Mouse (Mus musculus): Measurements from ENCODE around the gene Dnajc11. TPM values are rescaled to one million over a fixed set of nuclear protein-coding genes. Genes with fewer than 3 reads are reported as not detected.

Dnajc11 gene
- total RNA-seq, 4 experiments from 2014 or later = 71.2 to 111 (median 87.7) TPM

DNA sequence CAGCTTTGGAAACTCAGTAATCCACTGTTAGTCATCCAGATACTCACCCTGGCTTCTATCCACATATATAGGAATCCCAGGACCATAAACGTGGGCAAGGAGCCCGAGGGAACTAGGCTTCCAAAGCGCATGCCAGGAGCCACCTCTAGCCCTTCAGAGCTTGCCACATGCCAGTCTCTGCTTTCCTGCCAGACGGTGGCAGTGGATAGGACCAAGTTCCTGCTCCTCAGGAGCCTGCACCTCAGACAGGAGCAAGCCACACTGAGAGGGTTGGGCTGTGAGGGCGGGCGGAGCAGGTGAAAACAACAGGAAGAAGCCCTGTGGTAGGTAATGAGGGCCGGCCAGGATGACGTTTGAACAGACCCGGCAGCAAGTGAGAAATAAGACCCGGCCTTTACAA is 52.4 kb downstream of the Dnajc11 start:
- no peak for DNase-seq (ENCODE audit: low spot score)

DNA sequence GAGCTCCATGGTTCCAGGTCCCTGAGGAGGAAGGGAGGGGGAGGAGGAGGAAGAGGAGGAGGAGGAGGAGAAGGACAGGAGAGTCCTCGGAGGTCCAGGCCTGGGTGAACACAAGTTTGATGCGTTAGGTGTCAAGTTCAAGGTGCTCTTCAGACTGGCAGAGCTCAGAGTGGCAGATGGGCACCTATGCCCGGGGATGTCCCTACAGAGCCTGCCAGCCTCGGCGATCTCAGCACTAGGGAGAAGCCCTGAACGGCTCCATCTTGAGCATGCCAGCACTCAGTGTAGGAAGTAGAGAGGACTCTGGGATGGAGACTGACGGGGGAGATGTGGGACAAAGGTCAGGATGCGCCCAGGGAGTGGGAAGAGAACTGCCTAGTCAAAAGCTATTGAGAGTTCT is 53.2 kb downstream of the Dnajc11 start:
- DNase-seq (ENCODE audit: low spot score) = no peak

DNA sequence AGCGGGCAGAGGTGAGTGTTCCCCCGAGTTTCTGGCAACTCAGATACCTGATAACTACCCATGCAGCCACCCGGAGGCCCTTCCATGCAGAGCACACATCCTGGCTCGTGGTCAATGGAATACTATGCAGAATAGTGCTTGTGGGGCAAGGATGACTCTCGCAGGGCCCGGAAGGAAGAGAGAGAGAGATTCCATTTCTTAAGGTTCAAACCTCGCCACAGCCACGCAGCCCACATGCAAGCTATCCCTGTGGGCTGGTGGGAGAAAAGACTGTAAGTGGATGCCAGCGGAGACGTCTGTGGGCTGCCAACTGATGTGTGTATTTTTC is 54.5 kb downstream of the Dnajc11 start:
- DNase-seq (ENCODE audit: low spot score) = no peak

DNA sequence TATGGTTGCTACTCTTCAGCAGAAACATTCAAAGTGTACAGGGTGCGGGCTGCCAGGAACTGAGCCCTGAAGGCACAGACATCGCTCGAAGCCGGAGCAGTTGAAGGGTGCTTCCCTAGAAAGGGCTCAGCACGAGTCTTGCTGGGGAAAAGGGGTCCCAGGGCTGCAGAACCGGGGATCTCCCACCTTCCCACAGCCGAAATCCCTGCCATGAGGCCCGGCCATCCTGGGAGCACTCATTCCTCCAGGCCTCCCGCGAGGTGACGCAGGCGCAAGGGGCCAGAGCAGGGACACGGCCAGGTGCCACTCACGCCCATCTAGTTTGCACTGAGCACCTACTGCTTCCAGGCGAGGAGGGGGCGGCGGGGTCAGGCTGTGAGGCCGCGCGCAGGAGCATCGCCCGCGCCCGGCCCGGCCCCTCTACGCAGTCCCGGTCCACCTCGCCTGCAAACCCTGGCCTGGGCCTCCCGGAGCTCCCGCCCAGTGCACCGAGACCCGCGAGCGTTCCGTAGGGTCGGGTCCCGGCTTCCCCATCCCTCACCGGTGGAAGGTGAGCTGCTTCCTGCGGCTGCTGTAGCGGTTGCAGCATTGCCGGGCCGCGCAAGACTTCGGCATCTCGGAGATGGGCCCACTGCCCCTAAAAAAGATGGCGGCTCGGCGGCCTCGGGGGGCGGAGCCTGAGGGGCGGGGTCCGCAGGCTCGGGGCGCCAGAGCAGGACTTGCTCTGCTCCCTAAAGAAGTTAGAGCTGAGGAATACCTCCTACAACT is 55.0 kb downstream of the Dnajc11 start, which contains the start of gene Thap3:
Gene Thap3 (minus strand): TSS at position 656 of the 768 bp plus-strand sequence.
- DNase-seq (ENCODE audit: low spot score) = peak; percentile 80

DNA sequence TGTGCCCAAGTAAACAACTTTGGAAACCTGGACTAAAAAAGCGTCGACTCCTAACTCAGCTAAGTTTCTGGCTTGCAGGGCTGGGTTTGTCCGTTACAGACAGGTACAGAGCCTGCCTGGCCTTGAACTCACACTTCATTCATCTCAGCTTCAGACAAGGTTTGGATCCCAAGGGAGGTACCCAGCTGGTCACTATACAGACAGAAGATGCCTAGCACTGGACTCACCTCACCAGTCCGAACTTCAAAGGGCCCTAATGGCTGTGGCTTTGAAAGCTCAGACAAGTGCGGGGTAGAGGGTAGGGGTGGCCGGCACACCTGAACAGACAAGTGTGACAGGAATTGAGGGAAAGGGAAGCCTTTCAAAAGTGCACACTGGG is 55.6 kb downstream of the Dnajc11 start:
- no peak for DNase-seq (ENCODE audit: low spot score)

DNA sequence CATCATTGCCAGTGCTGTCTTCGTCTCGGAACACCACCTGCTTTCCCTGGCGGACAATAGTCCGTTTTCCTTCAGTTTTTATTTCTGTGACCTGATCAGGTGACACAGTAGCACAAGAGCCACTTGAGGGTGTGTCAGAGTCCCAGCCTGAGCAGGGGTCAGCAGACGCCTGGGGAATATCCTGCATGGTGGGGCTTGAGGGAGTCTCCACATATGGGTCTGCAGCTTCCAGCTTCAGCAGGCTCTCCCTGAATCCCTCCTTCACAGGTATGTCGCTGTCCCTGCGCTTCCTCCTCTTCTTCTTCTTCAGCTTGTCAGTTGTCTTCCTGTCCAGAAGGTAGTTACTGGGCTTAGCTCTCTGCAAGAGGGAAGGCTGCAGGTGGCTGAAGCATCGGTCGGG is 58.6 kb downstream of the Dnajc11 start:
- DNase-seq (ENCODE audit: low spot score) = no peak

DNA sequence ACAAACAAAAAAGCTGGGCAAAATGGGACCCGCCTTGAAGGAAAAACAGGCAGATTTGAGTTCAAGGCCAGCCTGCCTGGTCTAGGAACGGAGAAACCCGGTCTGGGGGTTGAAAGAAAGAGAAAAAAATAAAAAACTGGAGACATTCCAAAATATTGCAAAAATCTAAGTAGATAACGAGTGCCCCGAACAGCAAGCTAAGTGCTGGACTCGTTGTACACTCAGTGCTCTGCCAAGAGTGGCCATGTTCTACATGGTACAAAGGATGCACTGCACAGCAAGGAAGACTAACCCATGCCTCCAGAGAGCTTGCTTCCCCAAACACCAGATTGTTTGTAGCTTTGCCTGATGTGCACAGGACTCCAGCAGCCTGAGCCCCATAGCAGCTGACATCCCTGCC is 59.5 kb downstream of the Dnajc11 start:
- DNase-seq (ENCODE audit: low spot score) = no peak

DNA sequence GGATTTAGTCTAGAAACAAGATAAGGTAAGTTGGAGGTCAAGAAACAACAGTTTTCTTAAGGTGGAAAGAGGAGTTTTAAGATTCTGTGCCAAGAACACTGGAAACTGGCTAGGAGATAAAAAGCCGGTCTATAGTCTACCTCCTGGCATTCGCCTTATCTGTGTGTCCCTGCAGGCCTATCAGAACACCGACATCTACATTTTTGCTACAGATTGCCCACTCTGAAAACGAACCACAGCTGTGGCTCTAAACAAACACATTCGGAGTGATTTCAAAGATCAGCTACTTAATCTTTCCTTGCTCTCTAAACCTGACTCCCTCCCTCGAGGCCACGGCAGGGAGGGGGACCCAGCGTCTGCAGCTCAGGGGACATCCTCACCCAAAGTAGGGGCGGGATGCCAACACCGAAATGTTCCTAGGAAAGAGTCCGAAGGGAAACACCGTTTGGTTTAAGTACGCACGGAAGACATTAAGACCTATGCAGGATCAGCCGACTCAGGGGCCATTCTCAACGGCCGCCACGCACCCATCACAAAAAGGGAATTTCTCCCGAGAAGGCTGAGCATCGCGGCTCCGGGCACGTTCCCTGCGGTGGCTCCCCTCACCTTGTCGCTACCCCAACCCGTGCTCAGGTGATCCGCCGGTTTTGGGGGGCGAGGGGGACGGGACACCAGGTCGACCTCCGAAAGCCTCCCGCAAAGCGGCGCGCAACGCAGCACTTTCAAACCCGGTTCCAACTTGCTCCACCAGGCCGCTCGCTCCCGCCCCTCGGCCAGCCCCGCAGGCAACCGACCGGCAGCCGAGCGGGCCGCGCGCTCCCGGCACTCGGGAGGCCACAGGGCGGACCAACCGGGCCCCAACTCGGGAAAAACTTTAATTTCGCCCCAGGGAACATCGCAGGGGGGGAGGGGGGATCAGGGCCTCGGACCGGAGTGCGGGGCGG is 61.0 kb downstream of the Dnajc11 start:
- DNase-seq (ENCODE audit: low spot score) = no peak

DNA sequence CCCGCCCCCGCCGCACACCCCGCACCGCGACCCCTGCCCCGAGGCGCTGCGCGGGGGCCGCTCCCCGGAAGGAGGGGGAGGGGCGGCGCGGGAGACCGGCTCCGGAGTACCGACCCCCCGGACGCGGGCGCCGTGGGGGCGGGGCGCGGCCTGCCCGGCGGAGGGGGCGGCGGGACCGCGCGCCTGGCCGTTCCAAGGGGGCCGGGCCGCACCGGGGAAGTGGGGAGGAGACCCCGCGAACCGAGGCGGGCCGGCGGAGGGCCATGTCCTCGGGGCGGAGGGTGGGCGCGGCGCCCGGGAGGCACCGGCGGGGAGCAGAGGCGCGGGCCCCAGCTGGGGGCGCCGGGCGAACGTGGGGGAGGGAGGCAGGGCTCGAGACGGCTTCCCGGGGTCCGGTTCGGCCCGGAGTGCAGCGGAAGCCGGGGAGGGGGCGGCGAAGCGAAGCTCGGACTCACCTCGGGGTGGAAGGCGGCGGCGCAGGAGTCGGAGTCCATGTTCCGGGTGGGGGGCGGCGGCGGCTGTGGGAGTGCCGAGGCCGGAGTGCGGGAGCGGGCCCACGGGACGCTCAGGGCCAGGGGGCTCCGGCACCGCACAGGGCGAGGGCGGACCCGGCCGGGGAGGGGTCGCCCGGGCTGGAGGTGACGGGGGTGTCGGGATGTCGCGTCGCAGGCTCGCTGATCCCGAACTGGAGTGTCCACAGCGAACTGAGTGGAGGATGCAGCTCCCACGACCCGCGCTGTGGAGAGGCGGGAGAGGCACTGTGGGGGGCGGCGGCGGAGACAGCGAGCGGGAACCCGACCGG is 62.1 kb downstream of the Dnajc11 start:
- DNase-seq (ENCODE audit: low spot score) = no peak

DNA sequence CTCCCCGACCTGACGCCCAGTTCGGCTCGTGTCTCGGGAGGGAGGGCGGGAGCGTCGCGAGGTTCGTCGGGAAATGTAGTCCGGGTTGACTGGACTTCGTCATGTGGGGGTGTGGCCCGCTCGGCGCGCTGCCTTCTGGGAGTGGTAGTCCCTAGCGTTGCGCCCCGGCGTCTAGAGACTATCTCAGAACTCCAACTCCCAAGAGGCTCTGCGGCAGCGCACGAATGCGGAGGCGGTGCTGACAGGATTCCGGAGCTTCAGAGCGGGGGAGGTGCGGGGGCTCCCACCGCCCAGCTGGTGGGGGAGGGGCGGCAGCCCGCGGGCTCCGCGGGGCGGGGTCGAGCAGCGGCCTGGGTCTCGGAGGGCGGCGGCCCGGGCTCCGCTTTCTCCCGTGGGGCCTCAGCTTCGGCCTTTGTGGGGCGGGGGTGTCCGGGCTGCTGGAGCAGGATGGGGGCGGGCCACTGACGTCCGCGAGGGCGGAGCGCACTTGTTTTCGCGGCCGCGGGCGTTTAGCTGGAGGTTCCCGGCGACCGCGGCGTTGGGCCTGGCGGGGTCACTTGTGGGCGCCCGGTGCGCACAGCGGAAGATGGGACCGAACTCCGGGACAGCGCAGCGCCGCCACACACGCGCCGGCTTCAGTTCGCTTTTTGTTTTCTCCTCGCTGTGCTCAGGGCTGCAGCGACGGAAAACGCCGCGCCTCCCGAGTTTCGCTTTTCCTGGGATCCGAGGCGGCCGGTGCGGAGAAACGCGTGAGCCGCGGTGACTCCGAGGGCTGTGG is 62.9 kb downstream of the Dnajc11 start, which contains the start of gene Phf13:
Gene Phf13 (minus strand): TSS at position 86 of the 778 bp plus-strand sequence.
- DNase-seq (ENCODE audit: low spot score) = peak; percentile 98

DNA sequence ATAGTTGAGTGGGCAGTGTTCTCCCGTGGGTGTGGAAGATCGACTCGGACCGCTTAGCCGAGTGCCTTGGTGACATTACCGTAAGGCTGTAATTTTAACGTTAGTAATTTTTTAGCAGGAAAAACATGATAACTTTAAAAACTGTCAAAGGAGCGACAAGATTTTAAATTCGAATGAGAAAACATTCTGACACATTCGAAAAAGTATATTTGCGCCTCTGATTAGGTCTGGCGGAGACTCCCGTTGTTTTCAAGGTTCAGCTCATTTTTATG is 63.4 kb downstream of the Dnajc11 start:
- no peak for DNase-seq (ENCODE audit: low spot score)

DNA sequence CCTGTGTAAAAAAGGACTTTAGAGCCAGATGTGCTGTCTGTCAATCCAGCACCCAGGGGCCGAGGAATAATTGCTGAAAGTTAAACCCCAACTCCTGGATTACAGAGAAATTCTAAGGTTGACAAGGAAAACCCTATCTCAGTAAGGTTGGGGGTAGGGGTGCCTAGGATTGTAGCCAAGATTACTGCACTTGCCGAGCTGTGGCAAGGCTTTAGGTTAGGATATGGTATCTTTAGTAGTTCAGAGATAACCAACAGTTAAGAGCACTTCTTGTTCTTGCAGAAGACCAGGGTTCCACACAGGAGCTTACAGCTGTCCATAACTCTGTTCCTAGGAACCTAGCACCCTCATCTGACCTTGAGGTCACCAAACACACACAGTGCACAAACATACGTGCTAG is 64.2 kb downstream of the Dnajc11 start:
- DNase-seq (ENCODE audit: low spot score) = no peak

DNA sequence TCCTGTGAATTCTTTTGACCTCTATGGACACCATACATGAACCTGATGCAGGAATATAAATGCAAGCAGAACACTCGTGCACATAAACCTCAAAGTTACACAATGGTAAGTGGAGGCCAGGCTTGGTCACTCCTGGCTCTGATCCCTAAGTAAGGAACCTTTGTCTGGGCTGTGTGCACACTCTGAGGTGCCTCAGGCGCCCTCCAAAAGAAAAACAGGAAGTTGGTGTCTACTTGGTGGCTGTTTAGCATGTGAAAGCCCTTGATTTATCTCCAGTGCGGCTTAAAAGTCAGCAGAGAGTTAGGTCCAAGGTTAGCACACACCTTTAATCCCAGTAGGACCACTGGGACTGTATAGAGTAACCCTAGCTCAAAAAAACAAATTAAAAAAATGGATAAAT is 66.0 kb downstream of the Dnajc11 start:
- no peak for DNase-seq (ENCODE audit: low spot score)

DNA sequence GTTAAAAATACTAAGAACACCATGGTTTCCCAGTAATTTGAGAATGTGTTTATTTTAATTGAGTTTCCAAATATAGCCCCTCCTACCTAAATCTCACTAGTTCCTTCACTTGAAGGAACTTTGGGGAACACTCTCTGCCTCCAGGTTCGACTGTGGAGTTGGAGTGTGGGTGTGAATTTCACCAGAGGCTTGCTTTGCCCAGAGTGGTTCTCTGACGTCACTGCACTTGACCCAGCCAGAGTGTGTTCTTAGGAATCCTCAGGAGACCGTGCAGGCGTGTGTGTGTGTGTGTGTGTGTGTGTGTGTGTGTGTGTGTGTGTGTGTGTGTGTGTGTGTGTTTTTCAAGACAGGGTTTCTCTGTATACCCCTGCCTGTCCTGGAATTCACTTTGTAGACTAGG is 67.4 kb downstream of the Dnajc11 start:
- no peak for DNase-seq (ENCODE audit: low spot score)

DNA sequence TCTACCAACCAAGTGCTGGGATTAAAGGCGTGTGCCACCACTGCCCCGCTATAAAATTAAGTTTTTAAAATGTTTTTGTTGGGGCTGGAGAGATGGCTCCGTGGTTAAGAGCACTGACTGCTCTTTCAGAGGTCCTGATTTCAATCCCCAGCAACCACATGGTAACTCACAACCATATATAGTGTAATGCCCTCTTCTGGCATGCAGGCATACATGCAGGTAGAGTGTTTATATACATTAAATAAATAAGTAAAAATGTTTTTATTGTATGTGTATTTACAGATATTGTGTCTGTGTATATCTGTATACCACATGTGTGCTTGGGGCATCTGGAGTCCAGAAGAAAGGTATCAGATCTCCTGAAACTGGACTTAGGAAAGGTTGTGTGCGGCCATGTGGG is 67.8 kb downstream of the Dnajc11 start:
- no peak for DNase-seq (ENCODE audit: low spot score)

DNA sequence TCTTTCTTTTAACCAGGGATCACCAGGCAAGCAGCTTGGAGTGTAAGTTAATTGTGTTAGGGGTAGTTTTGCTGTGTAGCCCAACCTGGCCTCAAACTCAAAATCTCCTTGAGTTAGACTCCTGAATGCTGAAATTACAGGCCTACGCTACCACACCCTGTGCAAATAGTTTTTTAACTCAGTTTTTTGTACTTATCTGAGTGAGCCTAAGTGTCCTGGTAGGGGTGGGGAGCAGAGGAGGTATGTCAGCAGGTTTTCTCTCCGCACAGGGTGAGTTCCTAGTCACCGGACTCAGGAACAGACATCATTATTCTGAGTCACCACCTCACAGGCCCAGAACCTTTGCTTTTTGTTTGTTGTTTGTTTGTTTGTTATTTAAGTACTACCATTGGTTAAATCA is 68.6 kb downstream of the Dnajc11 start:
- DNase-seq (ENCODE audit: low spot score) = no peak

DNA sequence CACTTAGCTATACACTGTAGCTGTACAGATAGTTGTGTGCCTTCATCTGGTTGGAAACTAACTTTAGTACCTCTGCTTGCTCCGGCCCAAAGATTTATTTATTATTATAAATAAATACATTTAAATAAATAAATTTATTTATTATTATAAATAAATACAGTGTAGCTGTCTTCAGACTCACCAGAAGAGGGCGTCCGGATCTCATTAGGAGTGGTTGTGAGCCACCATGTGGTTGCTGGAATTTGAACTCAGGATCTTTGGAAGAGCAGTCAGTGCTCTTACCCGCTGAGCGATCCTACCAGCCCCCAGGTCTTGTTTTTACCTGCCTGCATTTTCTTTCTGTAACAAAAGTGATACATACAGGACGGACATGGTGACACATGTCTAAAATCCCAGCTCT is 72.6 kb downstream of the Dnajc11 start:
- no peak for DNase-seq (ENCODE audit: low spot score)

DNA sequence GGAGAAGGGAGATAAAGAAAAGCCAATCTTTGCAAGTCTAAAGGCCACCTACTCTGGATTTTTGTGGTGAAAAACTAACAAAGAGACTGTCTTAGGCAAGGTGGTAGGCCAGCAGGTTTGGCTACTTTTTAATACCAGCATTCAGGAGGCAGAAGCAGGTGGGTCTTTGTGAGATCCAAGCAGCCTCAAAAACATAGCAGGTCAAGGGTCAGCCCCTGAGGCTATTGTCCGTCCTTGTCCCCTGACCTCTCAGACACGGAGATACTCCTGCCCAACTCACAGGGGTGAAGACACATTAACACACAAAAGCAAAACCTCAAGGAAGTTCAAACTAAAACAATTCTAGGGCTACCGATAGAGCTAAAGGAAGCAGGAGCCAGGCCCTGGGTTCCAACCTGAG is 73.3 kb downstream of the Dnajc11 start:
- DNase-seq (ENCODE audit: low spot score) = no peak

DNA sequence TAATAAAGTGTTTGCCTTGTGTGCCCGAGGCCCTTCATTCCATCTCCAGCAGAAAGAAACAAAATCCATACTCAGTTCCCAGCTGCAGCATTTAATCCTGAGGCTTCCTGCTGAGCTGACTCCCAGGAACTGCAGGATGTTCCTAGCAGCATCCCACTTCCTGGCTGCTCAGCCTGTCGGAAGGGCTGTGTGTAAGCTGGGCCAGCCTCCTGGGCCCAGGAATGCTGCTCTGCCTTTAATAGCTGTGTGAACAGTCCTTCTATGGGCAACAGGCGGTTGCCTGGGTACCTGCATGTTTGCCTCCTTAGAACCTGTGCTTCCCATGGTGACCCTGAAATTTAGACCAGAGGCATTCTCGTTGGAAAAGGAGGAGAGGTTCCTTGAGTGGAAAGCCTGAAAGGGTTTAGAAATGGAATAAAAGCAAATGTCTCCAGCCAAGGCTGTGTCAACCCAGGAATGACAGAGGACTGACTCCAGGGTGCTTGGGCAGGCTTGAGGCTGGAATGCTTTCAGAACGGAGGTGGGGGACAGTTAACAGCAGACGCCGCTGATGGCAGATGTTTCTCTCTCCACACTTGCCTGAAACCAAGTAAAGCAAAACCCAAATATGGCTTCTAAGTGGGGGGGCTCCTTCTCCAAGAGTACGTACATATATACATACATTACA is 74.1 kb downstream of the Dnajc11 start:
- no peak for DNase-seq (ENCODE audit: low spot score)

DNA sequence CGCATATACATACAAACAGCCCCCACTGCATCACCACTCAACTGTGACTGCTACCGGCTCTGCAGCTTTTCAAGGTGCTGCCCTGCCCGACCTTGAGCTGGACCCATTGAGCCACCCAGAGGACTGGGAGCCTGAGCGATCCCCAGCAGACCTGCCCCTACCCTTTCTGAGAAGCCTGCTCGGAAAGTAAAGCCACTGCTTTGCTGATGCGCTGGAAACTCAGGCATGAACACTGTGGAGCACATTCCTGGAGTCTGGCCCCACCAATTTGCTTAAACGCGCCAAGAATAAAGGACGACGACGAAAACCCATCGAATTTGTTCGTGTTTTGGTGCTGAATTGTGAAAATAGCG is 74.6 kb downstream of the Dnajc11 start:
- no peak for DNase-seq (ENCODE audit: low spot score)

DNA sequence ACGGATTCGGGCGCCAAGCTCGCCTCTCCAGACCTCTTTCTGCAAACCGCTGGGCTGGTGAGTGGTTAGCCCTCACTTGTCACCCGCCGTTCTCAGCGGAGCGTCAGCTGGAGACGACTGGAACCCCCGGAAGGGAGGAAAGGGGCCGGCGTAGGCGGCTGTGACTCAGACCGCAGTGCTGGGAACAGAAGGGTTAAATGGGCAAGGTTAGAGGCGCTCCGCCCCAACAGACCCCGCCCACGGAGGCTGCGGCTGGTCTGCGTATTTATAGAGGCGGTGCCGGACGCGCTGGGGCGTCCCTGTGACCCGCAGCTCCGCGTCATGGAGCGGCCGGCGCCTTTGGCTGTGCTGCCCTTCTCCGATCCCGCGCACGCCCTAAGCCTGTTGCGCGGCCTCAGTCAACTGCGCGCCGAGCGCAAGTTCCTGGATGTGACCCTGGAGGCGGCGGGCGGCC is 75.2 kb downstream of the Dnajc11 start, which contains the start of gene Klhl21:
Gene Klhl21 (plus strand): TSS at position 182 of the 454 bp plus-strand sequence.
- peak; percentile 94 for DNase-seq (ENCODE audit: low spot score)

Data from heart, adult 8-10 months (tissue).